Mouse (Mus musculus) kidney, postnatal 0 days (tissue): ENCODE data around the gene Esyt2. TPM values are rescaled to one million over a fixed set of nuclear protein-coding genes. Genes with fewer than 3 reads are reported as not detected.

ENCODE experiments used
- ATAC-seq: fragments of 200-750 bp; cut with Nextera tagmentation; replicated peaks from 2 replicates; pipeline ENCODE4 v1.8.0; 2017; ENCODE audit warnings: low read depth, moderate number of reproducible peaks, moderate TSS enrichment, moderate library complexity; ENCODE audit not compliant: low FRiP score
- DNase-seq: peaks from one replicate; pipeline ENCODE4 v3.0.0-alpha.2; 2016; ENCODE audit warnings: low spot score
- H3K27ac ChIP-seq: fragments of 300-500 bp; sonication (generic); 2 replicates; pipeline ENCODE4 v1.5.1; 2014; ENCODE audit warnings: mild to moderate bottlenecking
- H3K27me3 ChIP-seq: fragments of 300-500 bp; sonication (generic); 2 replicates; pipeline ENCODE4 v1.6.1; 2014; ENCODE audit warnings: low read length, mixed read lengths; ENCODE audit not compliant: insufficient read depth
- H3K36me3 ChIP-seq: fragments of 300-500 bp; sonication (generic); 2 replicates; pipeline ENCODE4 v1.6.1; 2014; ENCODE audit warnings: low read length, mixed read lengths; ENCODE audit not compliant: insufficient read depth
- H3K4me1 ChIP-seq: fragments of 300-500 bp; sonication (generic); replicated peaks from 2 replicates; pipeline ENCODE4 v1.6.1; 2014; ENCODE audit warnings: antibody characterized with exemption, low read length, mixed read lengths; ENCODE audit not compliant: insufficient read depth
- H3K4me2 ChIP-seq: fragments of 300-500 bp; sonication (generic); 2 replicates; pipeline ENCODE4 v1.6.1; 2014; ENCODE audit warnings: mild to moderate bottlenecking, low read length, moderate library complexity, mixed read lengths
- H3K4me3 ChIP-seq: fragments of 300-500 bp; sonication (generic); replicated peaks from 2 replicates; pipeline ENCODE4 v1.5.1; 2014; ENCODE audit warnings: low read depth, low read length
- H3K9ac ChIP-seq: fragments of 300-500 bp; sonication (generic); 2 replicates; pipeline ENCODE4 v1.6.1; 2014; ENCODE audit warnings: low read depth, low read length
- H3K9me3 ChIP-seq: fragments of 300-500 bp; sonication (generic); replicated peaks from 2 replicates; pipeline ENCODE4 v1.6.1; 2016; ENCODE audit warnings: low read length, inconsistent platforms, mixed read lengths
- CTCF ChIP-seq: IDR thresholded peaks from 2 replicates; pipeline ENCODE4 v1.5.1; 2016; ENCODE audit warnings: antibody characterized with exemption, low read depth, mild to moderate bottlenecking, moderate library complexity
- WGBS: fragments of 180-500 bp; shearing (Covaris S2); extraction: QIAGEN DNeasy Blood & Tissue Kit; methylation state at CpG from one replicate; pipeline ENCODE4 v1.1.7; 2014; 5-methylcytosine and 5-hydroxymethylcytosine counted together
- polyA plus RNA-seq: library from polyadenylated mRNA; unstranded; fragments of >200 nt; fragmentation: Nextera tagmentation; extraction: Ambion mirVana; gene quantifications from 2 replicates; pipeline ENCODE4 v1.2.1, GENCODE M21; 2015

The Esyt2 gene
- polyA plus RNA-seq, 1 experiment from 2014 or later: 13.9 TPM

- 0 out of 2 replicates have a peak, but pooled peaks cover 8% of the 10 kb centered on the region for H3K36me3 ChIP-seq
- H3K4me2 ChIP-seq: no peak overlapping the region
- no peaks in the 10 kb centered on the region for H3K9me3 ChIP-seq
- no peak for TF ChIP-seq CTCF
- H3K4me3 ChIP-seq: no peak overlapping the region
- DNase-seq (no peak), ATAC-seq (no peak)
- WGBS: 73% methylated on average over 3 of the region's 3 CpGs
- H3K4me1 ChIP-seq: no peaks in the 10 kb centered on the region
- no peak overlapping the region for H3K9ac ChIP-seq
- no peak overlapping the region for H3K27ac ChIP-seq
- H3K27me3 ChIP-seq: no peaks in the 10 kb centered on the region
Measured at GRCm38 (mm10) chr12:116238803-116239202, 42.2 kb upstream of the Esyt2 start.

DNA sequence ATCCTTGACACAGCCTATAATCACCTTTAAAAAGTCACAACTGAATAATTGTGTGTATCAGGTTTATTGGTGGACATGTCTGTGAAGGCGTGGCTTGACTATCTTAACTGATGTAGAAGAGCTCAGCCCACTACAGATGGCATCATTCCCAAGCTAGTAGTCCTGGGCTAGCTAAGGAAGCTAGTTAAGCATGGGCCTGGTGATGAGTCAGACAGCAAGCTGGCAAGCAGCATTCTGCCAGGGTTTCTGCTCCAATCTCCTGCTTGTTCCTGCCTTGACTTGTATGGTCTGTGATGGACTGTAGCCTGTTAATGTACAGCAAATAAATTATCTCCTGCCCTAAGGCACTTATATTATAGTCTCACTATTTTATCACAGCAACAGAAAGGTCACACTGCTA lies 36.4 kb upstream of the Esyt2 start:
- Histone ChIP-seq H3K4me2 (no peak overlapping the region), H3K4me3 (no peak overlapping the region), H3K9ac (no peak overlapping the region), H3K27me3 (no peaks in the 10 kb centered on the region), H3K4me1 (no peaks in the 10 kb centered on the region), H3K27ac (no peak overlapping the region), H3K9me3 (no peaks in the 10 kb centered on the region), H3K36me3 (0 out of 2 replicates have a peak, but pooled peaks cover 24% of the 10 kb centered on the region)
- DNase-seq: no peak
- no peak for TF ChIP-seq CTCF
- ATAC-seq: no peak
- 97% methylated on average over 1 of the region's 1 CpGs for WGBS

DNA sequence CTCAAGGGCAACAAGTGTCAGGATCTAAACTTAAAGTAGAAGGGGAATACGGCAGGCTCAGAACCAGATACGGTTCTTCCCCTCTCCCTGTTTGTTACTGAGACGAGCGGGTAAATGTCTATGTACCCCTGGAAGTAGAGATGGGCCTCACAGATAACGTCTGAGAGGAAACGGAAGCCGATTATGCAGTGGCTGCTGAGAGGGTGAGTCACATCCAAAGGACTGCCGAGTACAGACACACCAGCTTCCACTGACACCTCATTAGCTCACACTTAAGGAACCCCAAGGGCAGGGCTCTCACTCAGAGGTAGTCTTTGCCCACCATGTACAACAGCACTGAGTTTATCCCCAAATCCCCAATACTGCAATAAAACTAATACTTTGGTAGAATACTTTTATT lies 26.3 kb upstream of the Esyt2 start:
- ATAC-seq (no peak), DNase-seq (no peak)
- TF ChIP-seq CTCF: no peak
- Histone ChIP-seq H3K4me1 (no peaks in the 10 kb centered on the region), H3K36me3 (no peaks in the 10 kb centered on the region), H3K27me3 (no peaks in the 10 kb centered on the region), H3K4me2 (no peak overlapping the region), H3K4me3 (no peak overlapping the region), H3K27ac (no peak overlapping the region), H3K9me3 (no peaks in the 10 kb centered on the region), H3K9ac (no peak overlapping the region)
- 54% methylated on average over 8 of the region's 8 CpGs for WGBS

DNA sequence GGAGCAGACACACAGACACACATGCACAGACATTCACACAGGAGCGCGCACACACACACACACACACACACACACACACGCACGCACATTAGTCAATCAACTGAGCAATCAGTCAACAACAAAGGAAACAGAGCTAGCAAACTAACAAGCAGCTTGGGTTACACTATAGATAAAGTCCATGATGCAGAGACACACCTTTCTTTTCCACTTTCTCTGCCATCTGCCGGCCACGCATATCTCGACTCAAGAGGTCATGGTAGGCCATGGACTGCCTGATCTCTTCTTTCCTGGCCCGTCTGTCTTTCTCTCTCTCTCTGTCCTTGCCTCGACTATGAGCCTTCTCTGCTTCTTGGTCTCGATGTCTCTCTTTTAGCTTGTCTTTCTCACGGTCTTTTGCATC lies 25.4 kb upstream of the Esyt2 start:
- no peak overlapping the region for H3K9ac ChIP-seq
- TF ChIP-seq CTCF: no peak
- H3K9me3 ChIP-seq: no peaks in the 10 kb centered on the region

GRCm38 (mm10) chr12:116258321-116258720 lies 22.7 kb upstream of the Esyt2 start:
- H3K9me3 ChIP-seq: no peaks in the 10 kb centered on the region
- TF ChIP-seq CTCF: no peak
- 84% methylated on average over 2 of the region's 2 CpGs for WGBS

More for the DNA sequence above, 25.4 kb upstream of the Esyt2 start:
- DNase-seq (no peak), ATAC-seq (no peak)
- Histone ChIP-seq H3K27ac (no peak overlapping the region), H3K27me3 (no peaks in the 10 kb centered on the region), H3K4me3 (no peak overlapping the region), H3K36me3 (no peaks in the 10 kb centered on the region), H3K4me1 (no peaks in the 10 kb centered on the region), H3K4me2 (no peak overlapping the region)
- 84% methylated on average over 11 of the region's 11 CpGs for WGBS

DNA sequence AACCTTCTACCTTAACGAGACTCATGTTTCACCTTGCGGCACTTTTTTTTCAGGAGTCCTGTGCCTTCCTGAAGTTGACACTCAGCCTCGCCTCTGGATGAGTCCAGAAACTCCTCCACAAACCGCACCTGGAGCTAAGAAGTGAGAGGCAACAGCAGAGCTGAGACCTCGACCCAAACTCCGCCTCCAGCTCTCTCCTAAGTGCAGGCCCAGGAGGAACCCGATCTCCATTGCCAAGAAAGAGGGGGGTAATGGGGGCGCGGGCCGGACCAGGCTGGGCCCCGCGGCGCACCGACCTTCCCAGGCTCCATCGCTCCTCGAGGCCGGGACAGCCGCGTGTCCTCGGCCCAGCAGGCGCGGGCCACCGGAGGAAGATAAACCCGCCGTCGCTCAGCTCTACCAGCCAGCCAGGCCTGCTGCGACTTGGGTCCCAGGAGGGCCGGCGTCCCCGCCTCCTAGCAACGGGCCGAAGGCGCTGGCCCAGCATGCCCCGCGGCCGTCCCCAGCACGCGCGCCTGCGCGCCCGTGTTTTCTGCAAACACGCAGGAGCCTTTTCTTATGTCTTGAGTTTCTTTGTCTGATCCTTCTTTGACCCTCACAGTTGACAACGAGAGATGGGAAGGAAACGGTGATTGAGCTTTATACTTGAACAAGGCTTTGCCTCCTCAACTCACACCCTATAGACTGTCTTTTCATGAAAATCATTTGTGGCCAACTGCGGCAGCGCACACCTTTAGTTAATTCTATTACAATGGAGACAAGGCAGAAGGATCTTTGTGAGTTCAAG lies 18.2 kb upstream of the Esyt2 start, which contains the start of gene Wdr60:
Wdr60 (minus strand) TSS at position 468 of the 787 bp plus-strand sequence.
- WGBS: 3% methylated on average over 47 of the region's 47 CpGs
- H3K27me3 ChIP-seq: no peaks in the 10 kb centered on the region
- no peaks in the 10 kb centered on the region for H3K36me3 ChIP-seq
- H3K4me1 ChIP-seq: no peaks in the 10 kb centered on the region
- no peak for TF ChIP-seq CTCF
- peak within 1 kb of the TSS; percentile 76 for H3K9ac ChIP-seq
- peak within 1 kb of the TSS; percentile 67 for H3K4me3 ChIP-seq
- H3K4me2 ChIP-seq: peak within 1 kb of the TSS; percentile 73
- no peaks in the 10 kb centered on the region for H3K9me3 ChIP-seq
- peak within 1 kb of the TSS; percentile 62 for H3K27ac ChIP-seq
- DNase-seq (peak; percentile 85), ATAC-seq (peak; percentile 98)

More at GRCm38 (mm10) chr12:116258321-116258720, 22.7 kb upstream of the Esyt2 start:
- Histone ChIP-seq H3K27me3 (no peaks in the 10 kb centered on the region), H3K9ac (no peak overlapping the region), H3K4me3 (no peak overlapping the region), H3K4me1 (no peaks in the 10 kb centered on the region), H3K4me2 (no peak overlapping the region), H3K36me3 (no peaks in the 10 kb centered on the region), H3K27ac (no peak overlapping the region)
- ATAC-seq: no peak
- DNase-seq: no peak
